ENCODE assay signal across 16 mouse cellular contexts in the genomic region with DNA sequence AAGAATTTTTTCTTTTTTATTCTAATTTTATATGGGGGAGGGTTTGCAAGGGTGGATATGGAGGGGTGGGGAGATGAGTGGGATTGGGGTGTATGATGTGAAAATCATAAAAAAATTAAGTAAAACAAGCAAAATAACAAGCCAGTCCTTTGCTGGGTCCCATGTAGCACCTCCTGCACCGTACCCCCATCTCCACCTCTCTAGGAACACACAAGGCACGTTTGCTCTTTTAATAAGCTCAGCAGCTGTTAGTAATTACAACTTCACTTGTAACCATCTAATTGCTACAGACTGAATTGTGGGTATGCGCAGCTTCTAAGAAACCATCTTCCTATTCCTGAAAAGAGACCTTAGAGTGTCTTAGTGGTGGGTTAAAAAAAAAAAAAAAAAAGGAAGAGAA.
"Had no signal": no experiment of that assay in that cellular context is flagged by ENCODE, and none has a peak within 500 bp of the region (broad histone marks: within the 10 kb centered on the region; RNA-seq: fewer than 3 reads in every experiment).

No protein-coding gene starts in this region.

- H3K9ac ChIP-seq: kidney, embryonic 15.5 days; limb, embryonic 12.5 days; limb, embryonic 15.5 days; liver, embryonic 14.5 days; liver, postnatal 0 days; lung, embryonic 15.5 days had no signal

- H3K4me1 ChIP-seq: kidney, embryonic 15.5 days; limb, embryonic 15.5 days; lung, embryonic 15.5 days had no signal

- H3K27ac ChIP-seq: kidney, embryonic 15.5 days; limb, embryonic 12.5 days; limb, embryonic 15.5 days; liver, embryonic 14.5 days; lung, embryonic 15.5 days had no signal

- H3K9me3 ChIP-seq: kidney, embryonic 15.5 days; limb, embryonic 12.5 days; limb, embryonic 15.5 days; lung, embryonic 15.5 days had no signal

- DNase-seq: kidney, postnatal 14 days; kidney, postnatal 4 days; left cerebral cortex, postnatal 4 days; liver, postnatal 0 days; lung, postnatal 10 days; lung, postnatal 36 days; midbrain, embryonic 14.5 days; thymus, adult 18-20 months; thymus, postnatal 36 days had no signal

- H3K27me3 ChIP-seq: kidney, embryonic 15.5 days; limb, embryonic 12.5 days; limb, embryonic 15.5 days; lung, embryonic 15.5 days had no signal

- H3K4me3 ChIP-seq: kidney, embryonic 15.5 days; limb, embryonic 12.5 days; limb, embryonic 15.5 days; lung, embryonic 15.5 days had no signal

- H3K4me2 ChIP-seq: kidney, embryonic 15.5 days; limb, embryonic 12.5 days; limb, embryonic 15.5 days; liver, embryonic 11.5 days; lung, embryonic 15.5 days; midbrain, embryonic 11.5 days had no signal

- ATAC-seq: liver, postnatal 0 days had no signal
